Mouse (Mus musculus): Measurements from ENCODE around the gene Olfr1484.
"Not testable (repeated sequence)": the region's sequence is repeated elsewhere in the genome, so short reads cannot be mapped to it uniquely, and the experiment has no call there.

Gene Olfr1484

GRCm38 (mm10) chr19:13583211-13583610, at the start of gene Olfr1484:
Olfr1484 (plus strand) TSS chr19:13583511.
- DNase-seq (ENCODE audit: low read depth, low spot score): no peak

GRCm38 (mm10) chr19:13617075-13617474, 33.8 kb downstream of the Olfr1484 start, which contains the start of gene Olfr1487:
Olfr1487 (plus strand) TSS chr19:13617375.
- not testable (repeated sequence) for DNase-seq (ENCODE audit: low read depth, low spot score)

GRCm38 (mm10) chr19:13631321-13631720, 48.0 kb downstream of the Olfr1484 start, which contains the start of gene Olfr1489:
Olfr1489 (plus strand) TSS chr19:13631621.
- DNase-seq (ENCODE audit: low read depth, low spot score): no peak
